Mouse (Mus musculus): Measurements from ENCODE around the gene Spred2. TPM values are rescaled to one million over a fixed set of nuclear protein-coding genes. Genes with fewer than 3 reads are reported as not detected.

Spred2 gene
- total RNA-seq, 2 experiments from 2014 or later = 5.6 to 7.8 TPM

DNA sequence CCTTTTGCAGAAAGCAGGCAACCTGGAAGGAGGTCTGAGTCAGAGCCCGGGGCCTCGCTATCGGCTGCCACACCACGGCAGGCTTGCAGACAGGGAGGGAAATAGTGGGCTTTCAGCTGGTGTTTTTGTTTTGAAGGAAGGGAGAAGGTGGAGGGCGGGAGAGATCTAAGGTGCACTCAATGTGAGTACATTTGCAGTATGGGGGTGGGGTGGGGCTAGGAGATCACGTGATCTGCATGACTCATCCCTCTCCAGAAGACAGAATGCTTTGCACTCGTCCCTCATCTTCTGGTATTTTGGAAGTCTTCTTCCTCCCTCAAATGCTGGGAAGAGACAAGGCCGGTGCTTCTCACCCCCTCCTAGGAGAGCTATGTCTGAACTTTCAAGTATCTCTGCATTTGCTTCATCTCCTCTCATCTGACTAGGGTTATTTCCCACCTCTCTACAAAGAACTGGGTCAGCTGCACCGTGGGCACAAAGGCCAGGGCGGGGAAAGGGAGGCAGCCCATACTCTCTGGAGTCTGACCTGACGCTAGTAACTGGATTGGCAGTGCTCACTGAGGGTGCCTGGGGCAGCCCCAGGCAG lies 111.3 kb downstream of the Spred2 start:
- intact Hi-C loops (cut with DNase I) = no loop called here
- H3K27ac ChIP-seq = no peak overlapping the region
- no peak for TF ChIP-seq CTCF (IDR thresholded peaks at IDR 0.05)
- H3K4me3 ChIP-seq = no peak overlapping the region
- DNase-seq = no peak

DNA sequence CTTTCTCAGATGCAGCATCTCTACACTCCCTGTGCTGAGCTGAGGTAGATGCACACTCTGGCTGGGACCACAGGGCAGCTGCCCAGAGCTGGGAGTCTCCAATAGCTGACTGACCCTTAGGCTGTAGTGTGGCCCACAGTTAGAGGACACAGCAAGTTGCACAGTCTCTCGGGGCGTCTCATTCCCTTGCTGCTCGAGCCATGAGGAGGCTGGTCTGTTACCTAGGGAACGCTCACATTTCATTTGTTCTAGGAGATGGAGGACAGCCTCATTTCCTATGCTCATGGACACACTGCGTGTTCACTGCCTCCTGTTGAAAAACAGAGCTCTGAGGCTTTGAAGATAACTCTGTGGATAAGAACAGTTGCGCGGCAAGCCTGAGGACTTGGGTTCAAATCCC lies 111.8 kb downstream of the Spred2 start:
- DNase-seq = no peak
- intact Hi-C loops (cut with DNase I) = no loop called here
- no peak for TF ChIP-seq CTCF (IDR thresholded peaks at IDR 0.05)
- H3K27ac ChIP-seq = no peak overlapping the region
- H3K4me3 ChIP-seq = no peak overlapping the region

DNA sequence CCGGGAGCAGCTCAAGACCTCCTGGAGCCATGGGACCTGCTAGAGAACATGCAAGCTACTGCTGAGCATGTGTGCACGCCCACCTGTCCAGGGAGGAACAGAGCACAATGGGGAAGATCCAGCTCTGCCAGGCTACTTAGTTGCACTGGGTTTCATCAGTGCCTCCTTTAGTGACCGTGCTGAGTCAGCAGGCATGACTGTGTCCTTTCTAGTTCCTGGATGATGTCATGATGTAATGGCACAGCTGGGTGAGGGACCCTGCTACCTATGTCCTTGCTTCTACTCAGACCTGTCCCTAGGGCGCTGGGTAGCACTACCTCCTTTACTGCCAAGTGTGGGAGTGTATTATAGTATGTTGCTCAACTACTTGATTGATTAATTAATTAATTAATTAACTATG lies 113.6 kb downstream of the Spred2 start:
- intact Hi-C loops (cut with DNase I) = no loop called here
- H3K4me3 ChIP-seq = no peak overlapping the region
- H3K27ac ChIP-seq = no peak overlapping the region
- no peak for TF ChIP-seq CTCF (IDR thresholded peaks at IDR 0.05)
- no peak for DNase-seq

DNA sequence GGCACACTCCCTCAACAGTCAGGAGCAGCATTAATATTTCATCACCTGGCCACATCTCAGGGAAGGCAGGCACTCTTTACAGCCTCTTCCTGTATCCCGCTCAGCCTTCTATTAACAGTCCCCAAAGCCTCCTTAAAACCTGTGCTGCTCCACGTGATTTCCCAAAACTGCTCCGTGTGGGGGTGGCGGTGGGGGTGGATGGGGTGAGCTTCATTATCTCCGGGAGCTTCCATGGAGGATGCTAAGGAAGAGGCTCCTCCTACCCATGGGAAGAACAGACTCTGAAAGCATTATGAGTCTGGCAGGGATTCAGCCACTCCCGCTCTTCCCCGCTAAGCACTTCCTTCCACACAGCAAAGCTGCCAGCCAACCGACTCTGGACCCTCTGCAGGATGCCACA lies 114.5 kb downstream of the Spred2 start:
- Histone ChIP-seq H3K4me3 (peak overlapping the region; percentile 15; the same call in 1 of the 2 replicates), H3K27ac (no peak overlapping the region)
- DNase-seq = peak; percentile 26
- TF ChIP-seq CTCF (IDR thresholded peaks at IDR 0.05) = no peak
- intact Hi-C loops (cut with DNase I) = no loop called here

DNA sequence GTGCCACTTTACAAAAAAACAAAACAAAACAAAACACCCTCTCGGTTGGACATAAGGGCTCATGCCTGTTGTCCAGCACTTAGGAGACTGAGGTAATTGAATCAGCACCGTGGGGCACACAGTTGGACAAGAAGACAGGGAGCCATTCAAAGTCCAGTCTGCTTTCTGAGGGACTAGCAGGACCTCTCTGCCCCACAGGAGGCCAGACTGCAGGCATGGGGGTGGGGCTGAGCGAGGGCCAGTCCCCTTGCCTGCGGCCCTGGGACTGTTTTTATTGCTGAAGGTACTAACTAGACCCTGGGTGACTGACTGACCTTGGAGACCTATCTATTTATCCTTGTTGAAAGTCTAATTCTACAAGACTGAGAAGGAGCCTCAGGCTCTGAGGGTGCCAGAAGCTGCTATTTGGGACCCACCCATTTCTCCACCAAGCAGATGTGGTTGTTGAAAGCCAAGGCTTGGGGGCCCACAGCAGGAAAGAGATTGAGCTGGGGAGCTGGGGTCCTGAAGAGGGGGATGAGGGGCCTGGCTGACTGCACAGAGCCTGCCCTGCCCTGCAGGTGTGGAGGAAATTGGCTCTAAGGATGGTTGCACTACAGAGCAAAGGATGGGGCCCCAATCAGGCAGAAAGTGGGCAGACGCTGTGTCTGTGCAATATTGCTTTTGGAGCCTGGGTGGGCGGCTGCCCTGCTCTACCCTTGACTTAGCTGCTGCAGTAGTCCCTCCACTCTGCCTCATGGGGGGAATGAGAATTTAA lies 117.2 kb downstream of the Spred2 start:
- H3K27ac ChIP-seq = peak overlapping the region; percentile 29; the same call in 1 of the 2 replicates
- intact Hi-C loops (cut with DNase I) = no loop called here

DNA sequence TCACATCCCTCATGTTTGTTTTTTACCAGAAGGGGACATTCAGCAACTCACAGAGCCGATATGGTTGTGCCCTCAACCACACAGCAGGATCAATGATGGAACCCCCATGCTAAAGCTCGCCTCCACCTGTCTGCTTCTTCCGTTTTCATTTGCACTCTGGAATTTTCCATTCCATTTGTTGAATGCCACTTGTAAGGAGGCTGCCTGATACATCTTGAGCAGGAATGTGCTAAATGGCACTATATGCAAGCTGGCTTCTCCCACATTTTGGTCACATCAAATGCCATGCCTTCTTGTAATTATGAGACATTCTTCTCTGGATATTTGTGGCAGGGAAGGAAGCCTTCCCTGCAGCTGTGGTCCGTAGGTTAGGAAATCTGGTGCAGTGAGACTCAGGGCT lies 117.9 kb downstream of the Spred2 start:
- Histone ChIP-seq H3K27ac (no peak overlapping the region), H3K4me3 (no peak overlapping the region)
- no peak for DNase-seq
- intact Hi-C loops (cut with DNase I) = no loop called here
- TF ChIP-seq CTCF (IDR thresholded peaks at IDR 0.05) = no peak

More for the DNA sequence above, 117.2 kb downstream of the Spred2 start:
- TF ChIP-seq CTCF (IDR thresholded peaks at IDR 0.05) = no peak
- no peak overlapping the region for H3K4me3 ChIP-seq
- DNase-seq = no peak

DNA sequence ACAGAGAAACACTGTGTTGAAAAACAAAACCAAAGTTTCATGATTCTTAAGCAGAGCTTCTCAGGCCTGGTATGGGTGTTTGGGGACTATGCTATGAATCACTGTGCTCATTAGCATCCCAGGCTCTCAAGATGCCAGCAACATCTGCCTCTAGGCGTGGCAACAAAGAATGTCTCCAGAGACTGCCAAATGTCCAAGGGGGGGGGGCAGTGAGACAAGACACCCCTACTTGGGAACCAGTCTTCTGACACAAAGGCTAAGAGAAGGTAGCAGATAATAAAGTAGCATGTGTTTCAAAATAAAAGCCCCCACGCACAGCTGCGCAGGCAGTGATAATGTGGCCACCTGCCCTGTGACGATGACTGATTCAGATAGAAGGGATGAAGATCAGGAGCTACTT lies 119.1 kb downstream of the Spred2 start:
- H3K4me3 ChIP-seq = no peak overlapping the region
- no peak for TF ChIP-seq CTCF (IDR thresholded peaks at IDR 0.05)
- intact Hi-C loops (cut with DNase I) = no loop called here
- DNase-seq = peak; percentile 33
- H3K27ac ChIP-seq = peak overlapping the region; percentile 20; the same call in 1 of the 2 replicates

DNA sequence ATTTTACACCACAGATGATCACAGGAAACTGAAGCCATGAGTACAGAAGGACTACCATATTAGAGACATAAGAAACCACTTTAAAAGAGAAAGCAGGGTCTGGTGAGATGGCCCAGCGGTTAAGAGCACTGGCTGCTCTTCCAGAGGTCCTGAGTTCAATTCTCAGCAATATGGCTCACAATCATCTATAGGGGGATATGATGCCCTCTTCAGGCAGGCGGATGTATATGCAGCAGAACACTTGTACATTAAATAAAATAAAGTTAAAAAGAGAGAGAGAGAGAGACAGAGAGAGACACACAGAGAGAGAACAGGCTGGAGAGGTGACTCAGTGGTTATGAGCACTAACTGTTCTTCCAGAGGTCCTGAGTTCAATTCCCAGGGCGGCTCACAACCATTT lies 121.4 kb downstream of the Spred2 start:
- Histone ChIP-seq H3K27ac (no peak overlapping the region), H3K4me3 (no peak overlapping the region)
- no peak for DNase-seq
- TF ChIP-seq CTCF (IDR thresholded peaks at IDR 0.05) = peak; percentile 50
- intact Hi-C loops (cut with DNase I) = no loop called here

DNA sequence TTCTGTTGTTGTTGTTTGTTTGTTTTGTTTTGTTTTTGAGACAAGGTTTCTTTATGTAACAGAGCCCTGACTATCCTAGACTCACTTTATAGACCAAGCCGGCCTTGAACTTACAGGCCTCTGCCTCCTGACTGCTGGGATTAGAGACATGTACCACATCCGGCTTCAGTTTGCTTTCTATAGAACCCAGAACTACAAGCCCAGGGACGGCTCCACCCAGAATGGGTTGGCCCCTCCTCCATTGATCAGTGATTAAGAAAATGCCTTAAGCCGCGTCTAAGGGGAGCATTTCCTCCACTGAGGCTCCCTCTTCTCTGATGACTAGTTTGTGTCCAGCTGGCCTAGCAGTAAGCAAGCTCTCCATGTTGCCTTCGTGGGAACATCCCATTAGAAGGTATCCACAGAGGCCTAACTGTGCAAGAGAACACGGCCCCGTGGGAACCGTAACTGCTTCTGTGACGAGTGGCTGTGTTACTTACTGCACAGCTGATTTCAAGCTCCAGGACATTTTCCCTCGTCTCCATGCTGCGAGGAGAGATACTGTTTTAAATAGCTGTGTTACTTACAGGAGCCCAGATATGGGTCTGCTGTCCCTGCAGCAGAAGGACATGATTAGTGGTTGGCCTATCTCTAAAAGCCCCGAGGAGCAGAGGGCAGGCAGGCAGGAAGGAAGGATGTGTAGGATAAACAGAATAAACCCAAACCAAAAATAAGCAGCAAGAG lies 128.8 kb downstream of the Spred2 start:
- TF ChIP-seq CTCF (IDR thresholded peaks at IDR 0.05) = no peak
- intact Hi-C loops (cut with DNase I) = no loop called here
- DNase-seq = no peak
- Histone ChIP-seq H3K27ac (no peak overlapping the region), H3K4me3 (no peak overlapping the region)

DNA sequence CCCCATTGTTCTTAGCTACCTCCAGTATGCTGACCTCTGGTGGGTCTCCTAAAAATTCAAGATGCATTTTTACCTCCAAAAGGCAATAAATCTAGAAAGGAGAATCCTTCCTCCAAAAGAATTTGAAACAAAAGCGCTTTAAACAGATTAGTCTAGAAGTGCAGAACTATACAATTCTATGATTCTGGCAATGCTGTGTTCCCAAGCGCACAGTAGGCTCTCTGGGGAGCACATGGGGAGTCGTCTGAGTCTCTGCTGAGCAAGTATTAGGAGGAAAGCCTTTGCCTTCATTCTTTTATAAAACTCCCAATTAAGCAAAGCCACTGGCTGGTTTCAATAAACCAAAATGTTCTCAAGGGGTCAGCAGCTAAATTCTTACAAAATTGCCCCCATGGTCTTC lies 129.8 kb downstream of the Spred2 start:
- no peak overlapping the region for H3K4me3 ChIP-seq
- DNase-seq = no peak
- no peak overlapping the region for H3K27ac ChIP-seq
- intact Hi-C loops (cut with DNase I) = no loop called here
- no peak for TF ChIP-seq CTCF (IDR thresholded peaks at IDR 0.05)

DNA sequence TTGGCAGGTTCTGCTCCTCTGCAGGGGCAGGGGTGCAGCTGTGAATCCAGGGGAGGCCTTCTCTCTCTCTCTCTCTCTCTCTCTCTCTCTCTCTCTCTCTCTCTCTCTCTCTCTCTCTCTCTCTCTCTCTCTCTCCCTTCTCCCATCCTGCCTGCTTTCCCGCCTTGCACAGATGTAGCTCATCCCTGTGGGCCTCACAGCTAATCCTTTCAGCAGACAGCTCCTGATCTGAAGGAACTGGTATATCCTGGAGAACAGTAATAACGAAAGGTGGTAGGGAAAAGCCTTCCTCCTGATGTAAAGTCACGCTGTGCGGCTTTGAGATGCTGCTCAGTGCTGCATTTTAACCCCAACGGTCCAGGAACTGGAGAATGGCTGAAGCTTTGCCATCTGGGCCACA lies 130.4 kb downstream of the Spred2 start:
- no peak overlapping the region for H3K27ac ChIP-seq
- intact Hi-C loops (cut with DNase I) = no loop called here
- no peak overlapping the region for H3K4me3 ChIP-seq
- no peak for TF ChIP-seq CTCF (IDR thresholded peaks at IDR 0.05)
- DNase-seq = no peak

DNA sequence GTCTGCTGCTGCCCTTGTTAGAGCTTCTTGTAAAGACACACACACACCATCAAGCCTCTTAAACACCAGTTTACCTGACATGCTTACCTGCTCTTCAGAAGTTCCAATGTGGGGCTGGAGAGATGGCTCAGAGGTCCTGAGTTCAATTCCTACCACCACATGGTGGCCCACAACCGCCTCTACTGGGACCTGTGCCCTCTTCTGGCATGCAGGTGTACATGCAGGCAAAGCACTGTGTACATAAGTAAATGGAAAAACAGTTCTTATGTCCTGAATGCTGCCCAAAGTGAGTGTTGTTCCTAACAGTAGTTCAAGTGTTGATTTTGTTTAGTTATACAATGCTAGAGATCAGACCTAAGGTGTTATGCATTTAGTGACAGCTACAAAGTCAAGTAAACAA lies 132.0 kb downstream of the Spred2 start:
- no peak overlapping the region for H3K27ac ChIP-seq
- no peak for DNase-seq
- H3K4me3 ChIP-seq = no peak overlapping the region
- intact Hi-C loops (cut with DNase I) = no loop called here
- TF ChIP-seq CTCF (IDR thresholded peaks at IDR 0.05) = no peak

DNA sequence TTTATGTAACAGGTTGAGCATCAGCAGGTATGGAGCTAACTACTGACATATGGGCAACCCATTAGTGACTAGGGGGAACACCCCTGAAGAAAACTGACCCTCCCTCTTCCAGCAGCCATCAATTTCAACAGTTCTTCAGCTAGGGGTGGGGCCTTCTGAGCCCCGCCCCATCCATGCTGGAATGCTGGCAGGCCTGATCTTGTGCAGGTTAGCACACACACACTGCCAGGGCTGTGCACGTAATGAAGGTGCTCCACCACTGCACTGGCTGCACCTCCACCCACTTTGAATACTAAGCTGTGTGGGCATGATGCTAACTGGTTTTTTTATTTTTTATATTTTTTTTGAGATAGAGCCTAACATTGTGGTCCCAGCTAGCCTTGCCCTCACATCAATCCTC lies 133.3 kb downstream of the Spred2 start:
- DNase-seq = no peak
- no peak overlapping the region for H3K27ac ChIP-seq
- intact Hi-C loops (cut with DNase I) = no loop called here
- no peak overlapping the region for H3K4me3 ChIP-seq
- TF ChIP-seq CTCF (IDR thresholded peaks at IDR 0.05) = no peak
